Mouse (Mus musculus) T-cell, adult 2 months (primary cell): Measurements from ENCODE around the gene Cdc42bpg.
"Not testable (repeated sequence)": the region's sequence is repeated elsewhere in the genome, so short reads cannot be mapped to it uniquely, and the experiment has no call there.

ENCODE experiments used
- DNase-seq: peaks from one replicate; pipeline ENCODE4 v3.0.0; 2022; ENCODE audit warnings: low spot score

The Cdc42bpg gene

DNA sequence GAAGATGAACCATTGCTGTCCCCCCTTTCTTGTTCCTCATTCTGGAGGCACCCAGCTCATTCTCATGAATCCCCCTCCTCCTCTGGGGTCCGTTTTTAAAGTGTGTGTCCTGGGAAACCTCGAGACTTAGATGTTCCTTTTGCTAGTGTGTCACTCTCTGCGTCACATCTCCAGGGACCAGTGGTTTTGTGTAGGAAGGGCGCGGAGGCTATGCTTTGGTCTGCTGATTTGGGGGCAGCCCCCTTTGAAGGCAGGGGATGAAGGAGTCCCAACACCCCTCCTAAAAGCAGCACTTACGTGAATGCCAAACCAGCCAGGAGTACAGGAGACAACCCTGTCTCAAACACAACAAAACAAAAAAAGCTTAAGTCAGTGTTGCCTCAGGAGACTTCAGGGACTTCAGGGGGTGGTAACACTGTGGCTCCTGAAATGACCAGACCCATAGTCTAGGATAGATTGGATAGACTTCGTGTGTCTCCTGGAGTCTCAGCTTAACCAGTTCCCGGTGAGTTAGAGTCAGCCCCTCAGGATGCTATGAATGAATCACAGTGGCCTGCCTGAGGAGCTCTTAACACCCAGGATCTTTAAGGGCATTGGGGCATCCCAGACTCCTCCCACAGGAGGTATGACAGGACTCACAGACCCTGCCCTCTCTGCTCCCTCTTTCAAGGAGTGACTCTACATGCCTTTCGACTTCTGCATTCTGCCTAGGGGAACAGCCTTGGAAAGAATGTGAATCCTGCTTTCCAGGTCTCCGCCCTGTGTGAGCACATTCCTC is 28.4 kb upstream of the Cdc42bpg start:
- peak; percentile 53 for DNase-seq

- no peak for DNase-seq
Measured at GRCm38 (mm10) chr19:6278439-6279073, 27.7 kb upstream of the Cdc42bpg start.

- no peak for DNase-seq
Measured at GRCm38 (mm10) chr19:6279481-6280144, 26.6 kb upstream of the Cdc42bpg start.

GRCm38 (mm10) chr19:6280554-6280953 is 25.7 kb upstream of the Cdc42bpg start:
- DNase-seq, result no peak

DNA sequence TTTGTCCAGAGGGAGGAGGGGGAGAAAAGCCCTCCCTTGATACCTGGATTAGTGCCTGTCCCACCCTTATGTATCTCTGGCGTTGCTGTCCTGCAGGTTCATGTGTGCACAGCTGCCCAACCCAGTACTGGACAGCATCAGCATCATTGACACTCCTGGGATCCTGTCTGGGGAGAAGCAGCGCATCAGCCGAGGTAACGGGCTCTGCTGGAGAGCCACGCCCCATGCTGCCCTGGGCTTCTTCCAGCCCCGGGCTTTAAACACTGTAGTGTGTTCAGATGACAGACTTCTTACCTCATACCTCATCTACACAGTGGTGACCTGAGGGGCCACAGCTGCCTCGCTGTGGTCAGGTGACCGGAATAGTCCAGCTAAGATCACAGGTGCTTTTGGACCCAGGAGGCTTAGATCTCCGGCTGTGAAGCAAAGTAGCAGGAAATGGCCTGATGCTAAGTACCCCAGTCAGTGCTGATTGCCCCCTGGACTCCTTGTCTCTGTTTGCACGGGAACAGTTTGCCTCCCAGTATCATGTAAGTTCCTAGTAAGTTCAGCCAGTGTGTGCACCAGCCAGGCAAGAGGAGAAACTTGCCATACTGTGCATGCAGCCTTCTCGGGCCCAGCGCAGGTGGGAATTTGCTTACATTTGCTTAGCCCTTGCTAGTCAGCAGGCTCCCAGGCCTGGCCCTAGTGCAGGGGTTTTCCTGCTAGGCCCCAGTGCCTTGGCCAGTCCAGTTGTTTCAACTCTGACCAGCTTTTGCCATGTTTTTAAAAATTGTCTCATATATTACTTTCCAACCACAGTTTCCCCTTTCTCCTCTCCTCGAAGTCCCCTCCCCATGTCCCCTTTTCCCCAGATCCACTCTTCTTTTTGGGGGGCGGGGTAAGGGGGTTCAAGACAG is 24.9 kb upstream of the Cdc42bpg start:
- no peak for DNase-seq

GRCm38 (mm10) chr19:6283001-6283400 is 23.3 kb upstream of the Cdc42bpg start:
- no peak for DNase-seq

- no peak for DNase-seq
Measured at GRCm38 (mm10) chr19:6284502-6284901, 21.8 kb upstream of the Cdc42bpg start.

GRCm38 (mm10) chr19:6285226-6285625 is 21.0 kb upstream of the Cdc42bpg start:
- no peak for DNase-seq

DNA sequence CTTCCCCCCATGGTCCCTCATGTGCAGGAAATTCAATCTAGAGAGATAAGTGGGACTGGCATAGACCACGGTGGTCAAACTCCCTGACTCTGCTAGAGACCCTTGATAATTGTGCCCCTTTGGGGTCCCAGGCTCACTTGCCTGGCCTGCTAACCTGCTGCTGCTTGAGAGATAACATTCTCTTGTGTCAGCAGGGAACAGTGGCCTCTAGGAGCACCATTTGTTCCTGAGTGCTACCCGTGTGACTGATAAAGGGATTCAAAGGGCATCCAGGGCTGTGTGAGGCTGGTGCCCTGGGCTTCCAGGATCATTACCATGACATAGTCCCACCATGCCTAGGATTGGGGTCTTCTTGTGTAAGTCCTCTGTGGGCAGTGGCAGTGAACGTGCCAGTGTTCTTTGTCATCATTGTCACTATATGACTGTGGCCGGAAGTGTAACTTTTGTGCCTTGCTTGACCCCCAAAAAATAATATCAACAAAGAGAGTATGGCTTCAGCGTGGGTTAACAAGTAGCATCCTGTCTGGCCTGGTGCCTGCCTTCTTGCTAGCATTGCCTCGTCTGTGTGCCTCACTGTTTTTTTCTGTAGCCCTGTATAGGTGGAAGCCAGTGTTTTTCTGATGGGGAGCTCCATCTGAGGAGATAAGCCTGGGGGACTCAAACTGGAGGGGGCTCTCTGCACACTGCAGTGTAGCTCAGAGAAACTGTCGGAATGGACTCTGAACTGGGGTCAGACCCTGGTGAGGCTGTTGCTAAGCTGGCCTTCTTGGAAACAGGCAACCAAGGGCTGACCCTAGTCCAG is 20.4 kb upstream of the Cdc42bpg start:
- no peak for DNase-seq

- DNase-seq, result no peak
Measured at GRCm38 (mm10) chr19:6286434-6287401, 19.5 kb upstream of the Cdc42bpg start.

DNA sequence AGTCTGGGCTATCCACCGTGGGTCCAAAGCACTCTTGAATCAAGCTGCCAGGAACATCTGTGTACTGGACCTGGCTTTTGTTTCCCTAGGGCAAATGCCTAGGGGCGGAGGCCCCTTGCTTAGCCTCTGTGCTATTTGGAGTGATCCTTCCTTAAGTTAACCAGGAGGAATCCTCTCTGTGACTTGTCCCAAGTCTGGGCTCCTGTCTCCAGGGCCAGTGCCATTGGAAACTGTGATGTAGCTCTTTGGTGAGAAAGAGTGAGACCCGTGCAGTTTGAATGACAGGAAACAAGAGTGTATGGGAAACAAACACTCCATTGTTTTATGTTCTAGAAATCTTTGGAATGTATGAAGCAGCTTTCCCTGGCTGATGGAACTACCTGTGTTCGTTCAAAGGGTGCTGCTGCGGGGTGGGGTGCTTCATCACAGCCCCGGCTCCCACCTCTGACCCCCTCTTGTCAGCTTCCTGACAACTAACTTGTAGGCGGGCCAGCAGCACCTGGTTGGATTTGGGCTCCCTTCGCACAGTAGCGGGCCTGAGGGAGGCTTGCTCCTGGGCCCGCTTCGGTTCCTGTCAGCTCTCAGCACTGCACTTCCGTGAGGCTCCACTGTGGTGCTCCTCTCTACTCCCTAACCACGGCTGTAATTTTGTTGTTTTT is 17.9 kb upstream of the Cdc42bpg start:
- DNase-seq, result no peak

GRCm38 (mm10) chr19:6289696-6290238 is 16.5 kb upstream of the Cdc42bpg start:
- DNase-seq, result no peak

- not testable (repeated sequence) for DNase-seq
Measured at GRCm38 (mm10) chr19:6290720-6291116, 15.5 kb upstream of the Cdc42bpg start.

DNA sequence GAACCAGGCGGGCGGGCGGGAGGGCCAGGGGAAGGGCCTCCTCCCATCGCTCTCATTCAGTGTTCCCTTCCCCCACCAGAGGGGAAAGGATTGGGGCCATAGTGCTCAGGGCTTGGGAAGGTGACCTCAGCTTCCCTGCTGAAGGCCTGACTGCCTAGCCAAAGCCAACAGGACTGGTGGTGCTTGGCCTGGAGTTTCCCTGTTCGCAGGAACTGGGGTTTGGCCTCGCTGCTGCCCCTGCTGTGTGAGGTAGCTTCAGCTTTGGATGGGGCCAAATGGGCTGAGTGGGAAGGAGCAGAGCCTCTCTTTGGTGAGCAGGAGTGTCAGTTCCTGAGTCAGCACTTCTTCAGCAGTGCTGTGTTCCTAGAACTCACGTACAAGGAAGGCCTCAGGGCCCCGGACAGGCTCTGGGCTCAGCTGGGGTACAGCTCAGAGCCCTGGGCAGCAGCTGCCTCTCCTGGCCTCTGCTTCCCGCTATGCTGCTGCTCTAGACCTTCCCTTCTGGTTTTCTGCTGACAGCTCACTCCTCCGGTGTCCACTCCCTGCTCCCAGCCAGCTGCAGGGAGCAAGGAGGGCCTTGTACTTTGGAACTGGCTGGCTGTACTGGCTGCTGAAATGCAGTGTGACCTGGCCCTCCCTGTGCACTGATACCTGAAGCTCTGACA is 15.0 kb upstream of the Cdc42bpg start:
- DNase-seq, result no peak

GRCm38 (mm10) chr19:6292262-6292661 is 14.0 kb upstream of the Cdc42bpg start:
- no peak for DNase-seq

DNA sequence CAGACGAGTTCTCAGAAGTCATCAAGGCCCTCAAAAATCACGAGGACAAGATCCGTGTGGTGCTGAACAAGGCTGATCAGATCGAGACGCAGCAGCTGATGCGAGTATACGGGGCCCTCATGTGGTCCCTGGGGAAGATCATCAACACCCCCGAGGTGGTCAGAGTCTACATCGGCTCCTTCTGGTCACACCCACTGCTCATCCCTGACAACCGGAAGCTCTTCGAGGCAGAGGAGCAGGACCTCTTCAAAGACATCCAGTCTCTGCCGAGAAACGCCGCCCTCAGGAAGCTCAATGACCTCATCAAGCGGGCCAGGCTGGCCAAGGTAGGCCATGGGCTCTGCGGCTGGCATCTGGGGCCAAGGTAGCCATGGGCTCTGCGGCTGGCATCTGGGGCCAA is 12.0 kb upstream of the Cdc42bpg start:
- no peak for DNase-seq

DNA sequence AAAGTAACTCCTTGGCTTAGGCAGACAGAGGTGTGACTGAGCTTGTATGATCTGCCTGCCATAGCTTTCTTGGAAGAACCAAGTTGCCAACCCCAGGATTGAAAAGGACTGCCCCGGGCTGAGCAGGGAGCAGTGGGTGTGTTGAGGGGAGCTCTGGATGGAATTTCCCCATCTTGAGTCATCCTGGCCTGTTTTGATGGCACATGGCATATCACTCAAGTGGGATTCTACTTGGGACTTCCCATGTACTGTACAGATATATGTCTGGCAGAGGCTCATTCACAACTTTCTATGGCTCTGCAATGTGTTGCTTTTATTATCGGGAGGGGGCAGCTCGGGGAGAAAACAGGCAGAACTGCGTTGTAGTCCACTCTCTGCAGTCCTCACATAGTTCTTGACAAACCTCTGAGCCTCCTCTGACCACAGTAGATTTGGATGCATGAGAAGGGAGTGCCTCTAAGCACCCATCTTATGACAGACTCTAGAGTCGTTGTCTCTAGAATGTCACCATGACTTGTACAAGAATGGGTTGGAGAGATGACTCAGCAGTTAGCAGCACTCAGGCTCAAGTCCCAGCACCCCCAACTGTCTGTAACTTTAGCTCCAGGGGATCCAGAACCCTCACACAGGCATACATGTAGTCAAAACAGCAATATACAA is 9.6 kb upstream of the Cdc42bpg start:
- no peak for DNase-seq

DNA sequence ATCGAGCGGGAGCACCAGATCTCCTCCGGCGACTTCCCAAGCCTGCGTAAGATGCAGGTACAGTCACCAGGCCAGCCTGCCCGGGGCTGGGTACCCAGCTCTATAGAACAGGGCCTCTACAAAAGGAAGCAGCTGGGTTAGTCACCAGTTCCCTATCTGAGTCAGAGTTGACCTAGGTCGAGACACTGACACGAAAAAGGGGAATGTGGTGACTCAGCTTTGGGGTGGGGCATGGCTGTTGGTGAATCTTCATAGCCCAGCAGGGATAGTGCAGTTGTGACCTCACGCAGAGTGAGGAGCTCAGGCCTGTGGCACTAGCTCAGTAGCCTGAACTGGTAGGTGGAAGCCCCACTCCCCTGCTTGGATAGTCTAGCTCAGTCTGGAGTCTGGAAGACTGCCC is 8.6 kb upstream of the Cdc42bpg start:
- no peak for DNase-seq
